Mouse (Mus musculus): ENCODE measurements at regions not wholly inside any gene's neighbourhood (a gene's known extent, or its start where the extent isn't known, plus 50 kb on each side); places are given as distances from the start of the nearest gene placed in this dataset.

- no peak for DNase-seq
Measured at GRCm38 (mm10) chr12:118405135-118405534, 103.9 kb upstream of the Sp4 start.

GRCm38 (mm10) chr12:118404171-118404570, 102.9 kb upstream of the Sp4 start:
- no peak for DNase-seq

- DNase-seq, result no peak
Measured at GRCm38 (mm10) chr12:118403519-118404087, 102.4 kb upstream of the Sp4 start.

- DNase-seq, result no peak
Measured at GRCm38 (mm10) chr12:118401377-118401776, 100.1 kb upstream of the Sp4 start.

- DNase-seq, result no peak
Measured at GRCm38 (mm10) chr12:118391654-118392053, 90.4 kb upstream of the Sp4 start.

- no peak for DNase-seq
Measured at GRCm38 (mm10) chr12:118381013-118381412, 79.8 kb upstream of the Sp4 start.

- DNase-seq, result no peak
Measured at GRCm38 (mm10) chr12:118377898-118378297, 76.7 kb upstream of the Sp4 start.

- DNase-seq, result no peak
Measured at GRCm38 (mm10) chr12:118376521-118377493, 75.6 kb upstream of the Sp4 start.

GRCm38 (mm10) chr12:118373250-118373649, 72.0 kb upstream of the Sp4 start:
- no peak for DNase-seq

- no peak for DNase-seq
Measured at GRCm38 (mm10) chr12:118371905-118372304, 70.7 kb upstream of the Sp4 start.

GRCm38 (mm10) chr12:118367307-118368076, 66.3 kb upstream of the Sp4 start:
- no peak for DNase-seq

- no peak for DNase-seq
Measured at GRCm38 (mm10) chr12:118352866-118353265, 51.6 kb upstream of the Sp4 start.

GRCm38 (mm10) chr12:118351421-118351820, 50.2 kb upstream of the Sp4 start:
- DNase-seq, result no peak

Measured in heart, postnatal 4 days (tissue).